Mouse (Mus musculus): ENCODE measurements around the gene Gm20816.
"Not testable (repeated sequence)": the region's sequence is repeated elsewhere in the genome, so short reads cannot be mapped to it uniquely, and the experiment has no call there.

Gm20816 gene

GRCm38 (mm10) chrY:68537655-68538054 is at the start of gene Gm20816:
Gene Gm20816, plus strand, starts transcription at chrY:68537955.
- DNase-seq, result not testable (repeated sequence)

Data from thymus, postnatal 14 days (tissue).